Mouse (Mus musculus): Measurements from ENCODE around the gene Htr1b.

DNA sequence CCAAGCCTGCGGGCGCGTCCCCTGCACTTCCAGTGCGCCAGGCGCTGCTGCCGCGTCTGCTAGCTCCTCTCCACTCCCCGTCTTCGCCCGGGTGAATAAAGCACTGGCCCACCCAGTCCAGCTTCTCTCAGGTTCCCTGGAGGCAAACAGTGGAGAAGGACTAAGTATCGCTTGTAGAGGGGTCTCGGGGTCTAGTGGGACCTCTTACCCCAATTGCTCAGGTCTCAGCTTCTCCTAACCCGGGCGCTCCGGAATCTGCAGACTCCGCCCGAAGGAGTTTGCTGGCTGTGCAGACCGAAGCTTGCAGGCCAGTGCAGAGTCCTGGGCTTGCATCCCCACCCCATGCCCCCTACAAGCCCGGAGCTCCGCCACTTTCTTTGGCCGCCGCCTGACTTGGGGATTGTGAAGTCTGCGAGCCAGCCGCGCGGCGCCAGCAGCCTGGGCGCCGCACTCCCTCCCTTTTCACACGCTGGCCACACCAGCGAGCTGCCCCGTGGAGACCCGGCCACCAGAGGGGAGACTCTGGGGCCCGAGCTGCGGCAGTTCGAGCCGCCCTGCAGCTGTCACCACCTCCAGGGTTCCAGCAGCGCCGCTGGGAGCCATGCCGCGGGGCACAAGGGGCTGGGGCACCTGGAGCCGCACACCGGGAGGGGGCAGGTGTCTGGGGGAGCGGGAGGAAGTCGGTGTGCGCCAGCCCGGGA lies 742 bp downstream of the Htr1b start:
- TF ChIP-seq POLR2A (IDR thresholded peaks at IDR 0.05; ENCODE audit: borderline replicate concordance, extremely low read depth, insufficient read depth, insufficient read length, poor library complexity, severe bottlenecking) (no peak), CTCF (IDR thresholded peaks at IDR 0.05; ENCODE audit: borderline replicate concordance, extremely low read depth, insufficient read depth, insufficient read length) (no peak)

Measured in brain, embryonic 14.5 days (tissue).